Mouse (Mus musculus) mouse trophoblast stem cell (cell line): ENCODE data around the gene Gtsf1.
"Not testable (repeated sequence)": the region's sequence is repeated elsewhere in the genome, so short reads cannot be mapped to it uniquely, and the experiment has no call there.

Experiments used
- in situ Hi-C, 2 experiments: fragments of 300-500 bp; cut with MseI, MboI; formaldehyde crosslinking; loops; 2 replicates in 1 of 2; 3 replicates in 1 of 2; pipeline ENCODE4 v1.15.1; 2025

Gtsf1 gene

DNA sequence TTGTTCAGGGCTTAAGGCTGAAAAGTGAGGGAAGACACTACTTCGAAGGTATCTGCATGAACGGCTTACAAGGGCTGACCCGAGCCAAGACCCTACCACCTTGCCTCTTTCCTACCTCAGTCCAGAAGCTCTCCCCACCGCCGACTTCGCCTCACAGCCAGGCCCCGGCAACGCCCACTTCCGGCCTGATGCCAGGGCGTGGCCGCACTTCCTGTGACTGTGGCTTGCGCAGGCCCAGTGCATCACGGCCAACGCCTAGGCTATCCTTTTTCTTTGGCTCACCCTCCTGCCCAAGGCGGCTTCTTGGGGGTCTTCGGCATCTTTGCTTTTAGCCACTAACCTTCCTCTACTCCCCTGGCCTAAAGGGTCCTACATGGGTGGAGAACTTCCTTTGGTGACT lies at the start of gene Gtsf1:
TSS of gene Gtsf1 (minus strand) at position 230 of the 400 bp plus-strand sequence.
- in situ Hi-C loops = no loop called here

DNA sequence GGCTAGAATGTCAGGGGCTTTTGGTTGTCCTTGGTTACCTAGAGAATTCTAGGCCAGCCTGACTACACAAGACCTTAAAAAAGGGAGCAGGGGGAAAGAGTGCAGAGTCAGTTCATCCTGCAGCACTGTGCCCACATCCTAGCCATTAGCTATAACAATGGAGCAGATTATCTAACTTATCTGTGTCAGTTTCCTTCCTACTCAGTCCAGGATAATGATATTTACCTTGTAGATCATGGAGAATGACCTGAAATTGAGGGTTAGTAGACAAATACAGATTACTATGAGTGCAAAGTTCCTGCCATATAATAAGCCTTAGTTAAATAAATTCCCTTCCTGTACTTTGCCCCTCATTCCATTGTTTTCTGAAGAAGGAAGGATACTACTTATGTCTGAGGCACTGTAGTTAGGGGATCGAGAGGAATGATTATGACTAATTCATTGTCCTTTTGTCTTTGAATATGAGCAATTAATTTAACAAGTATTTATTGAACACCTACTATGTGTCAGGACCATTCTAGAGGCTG lies 48.9 kb upstream of the Gtsf1 start:
- in situ Hi-C loops = no loop called here

DNA sequence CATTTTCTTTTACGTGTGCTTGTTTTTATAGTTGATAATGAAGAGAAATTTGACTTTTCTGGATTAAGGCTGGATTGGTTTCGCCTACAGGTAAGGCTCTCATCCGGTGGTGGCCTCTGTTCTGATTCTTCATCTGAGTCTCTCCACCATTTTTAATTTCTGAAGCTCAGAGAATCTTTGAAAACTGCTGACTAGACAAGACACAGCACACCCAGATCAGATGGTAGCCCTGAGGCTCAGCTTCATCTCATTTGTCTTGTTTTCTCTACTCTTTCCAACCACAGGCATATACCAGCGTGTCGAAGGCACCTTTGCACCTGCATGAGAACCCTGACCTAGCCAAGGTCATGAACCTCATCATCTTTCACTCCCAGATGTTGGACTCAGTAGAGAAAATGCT lies 43.5 kb upstream of the Gtsf1 start:
- in situ Hi-C loops = no loop called here

DNA sequence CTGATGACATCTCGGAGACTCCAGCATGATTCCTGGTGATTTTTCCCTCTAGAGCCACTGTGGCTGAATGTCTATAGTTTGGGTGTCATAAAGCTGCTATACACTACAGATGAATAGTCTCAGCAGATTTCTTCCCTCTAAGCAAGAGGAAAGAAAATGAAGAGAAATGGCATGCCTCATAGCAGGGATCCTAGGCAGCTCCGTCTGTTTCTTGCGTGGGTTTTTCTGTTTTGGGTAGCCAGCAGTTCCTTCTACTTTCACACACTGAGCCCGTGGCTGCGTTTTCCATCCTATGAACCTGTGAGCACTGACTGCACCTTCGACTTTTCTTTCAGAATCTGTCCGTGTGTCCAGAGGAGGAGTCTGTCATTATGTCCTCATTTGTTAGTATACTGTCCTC lies 42.9 kb upstream of the Gtsf1 start:
- in situ Hi-C loops = no loop called here

DNA sequence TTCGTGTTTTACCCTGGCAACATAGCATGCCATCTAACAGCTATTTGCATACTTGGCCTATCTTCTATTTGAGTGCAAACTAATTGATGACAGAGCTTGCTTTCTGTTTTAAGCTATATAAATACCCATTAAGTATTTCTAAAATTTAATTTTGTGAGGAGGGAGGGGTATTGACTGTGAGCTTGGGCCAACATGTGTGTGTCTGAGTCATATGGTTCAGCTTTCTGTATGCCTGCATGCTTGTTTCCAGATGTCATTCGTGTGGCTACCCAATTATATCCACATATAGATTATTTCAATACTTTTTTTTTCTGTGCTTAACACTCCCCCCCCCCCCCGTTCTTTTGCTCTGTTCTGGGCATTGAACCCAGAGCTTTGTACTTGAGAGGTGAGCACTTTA lies 42.0 kb upstream of the Gtsf1 start:
- in situ Hi-C loops = no loop called here

DNA sequence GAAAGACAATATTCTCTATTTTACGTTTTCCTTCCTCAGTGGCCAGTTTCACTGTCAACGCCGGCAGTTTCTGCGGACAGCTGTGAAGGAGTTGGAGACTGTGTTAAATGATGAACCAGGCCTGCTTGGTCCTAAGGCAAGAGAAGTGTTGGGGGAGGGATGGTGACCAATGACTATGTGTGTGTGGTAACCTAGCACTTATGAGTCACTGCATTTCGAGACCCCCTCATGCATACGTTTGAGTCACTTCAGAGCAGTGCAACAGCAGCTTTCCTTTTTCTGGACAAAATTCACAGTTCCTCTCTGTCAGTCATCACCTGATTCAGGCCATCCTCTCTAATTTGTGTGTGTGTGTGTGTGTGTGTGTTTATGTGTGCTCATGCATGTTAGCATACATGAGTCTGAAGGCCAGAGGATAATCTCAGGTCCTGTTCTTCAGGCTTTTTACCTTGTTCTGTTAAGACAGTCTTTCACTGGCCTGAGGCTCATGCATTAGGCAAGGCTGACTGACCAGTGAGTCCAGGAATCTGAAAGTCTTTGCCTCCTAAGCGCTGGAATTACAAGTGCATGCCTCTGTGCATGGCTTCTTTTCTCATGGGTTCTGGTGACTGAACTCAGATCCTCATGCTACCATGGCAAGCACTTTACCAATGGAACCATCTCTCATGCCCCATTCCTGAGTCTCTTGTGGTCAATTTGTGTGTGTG lies 41.4 kb upstream of the Gtsf1 start:
- in situ Hi-C loops = no loop called here

DNA sequence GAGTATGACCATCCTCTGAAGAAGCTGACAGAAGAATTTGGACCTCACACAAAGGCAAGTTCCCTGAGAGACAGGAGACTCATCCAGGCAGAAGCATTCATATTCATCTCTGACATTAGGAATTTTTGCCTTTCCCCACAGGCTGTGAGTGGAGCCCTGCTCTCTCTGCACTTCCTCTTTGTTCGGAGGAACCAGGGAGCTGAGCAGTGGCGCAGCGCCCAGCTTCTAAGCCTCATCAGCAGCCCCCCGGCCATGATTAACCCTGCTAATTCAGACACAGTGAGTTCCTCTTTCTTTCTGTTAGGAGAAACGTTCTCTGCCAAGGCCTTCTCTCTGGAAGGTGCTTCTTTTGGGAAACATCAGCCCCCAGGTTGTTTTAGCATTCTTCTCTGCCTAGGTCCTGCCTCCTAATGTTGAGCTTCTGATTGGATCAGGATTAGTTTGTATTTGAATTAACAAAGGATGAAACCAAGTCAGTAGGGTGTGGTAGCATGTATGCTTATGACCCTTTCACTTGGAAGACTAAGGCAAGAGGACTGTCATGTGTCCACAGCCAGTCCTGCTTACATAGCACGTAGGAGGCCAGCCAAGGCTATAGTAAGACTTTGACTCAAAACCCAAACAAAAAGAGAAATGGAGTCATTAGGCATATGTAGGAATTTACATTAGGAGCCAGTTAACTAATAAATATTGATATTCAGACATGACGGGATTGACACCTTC lies 32.4 kb upstream of the Gtsf1 start:
- in situ Hi-C loops = no loop called here

DNA sequence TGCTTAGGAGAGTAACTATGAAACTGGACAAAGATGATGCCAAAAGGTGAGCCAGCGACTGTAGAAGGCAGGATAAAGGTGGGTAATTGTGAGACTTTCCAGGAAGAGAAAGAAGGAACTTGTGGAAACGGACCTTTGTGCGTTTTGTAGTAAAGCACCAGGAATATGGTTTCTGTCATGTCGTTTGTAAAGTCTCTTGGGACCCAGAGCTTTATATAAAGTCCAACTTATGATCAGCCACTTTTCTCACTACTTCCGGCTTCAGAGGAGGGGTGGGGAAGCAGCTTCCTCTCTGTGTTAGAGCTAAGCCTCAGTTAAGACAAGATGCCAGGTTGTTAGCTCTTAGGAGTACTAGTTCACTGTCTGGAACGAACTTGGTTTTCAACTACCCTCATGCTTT lies 24.2 kb upstream of the Gtsf1 start:
- in situ Hi-C loops = no loop called here

DNA sequence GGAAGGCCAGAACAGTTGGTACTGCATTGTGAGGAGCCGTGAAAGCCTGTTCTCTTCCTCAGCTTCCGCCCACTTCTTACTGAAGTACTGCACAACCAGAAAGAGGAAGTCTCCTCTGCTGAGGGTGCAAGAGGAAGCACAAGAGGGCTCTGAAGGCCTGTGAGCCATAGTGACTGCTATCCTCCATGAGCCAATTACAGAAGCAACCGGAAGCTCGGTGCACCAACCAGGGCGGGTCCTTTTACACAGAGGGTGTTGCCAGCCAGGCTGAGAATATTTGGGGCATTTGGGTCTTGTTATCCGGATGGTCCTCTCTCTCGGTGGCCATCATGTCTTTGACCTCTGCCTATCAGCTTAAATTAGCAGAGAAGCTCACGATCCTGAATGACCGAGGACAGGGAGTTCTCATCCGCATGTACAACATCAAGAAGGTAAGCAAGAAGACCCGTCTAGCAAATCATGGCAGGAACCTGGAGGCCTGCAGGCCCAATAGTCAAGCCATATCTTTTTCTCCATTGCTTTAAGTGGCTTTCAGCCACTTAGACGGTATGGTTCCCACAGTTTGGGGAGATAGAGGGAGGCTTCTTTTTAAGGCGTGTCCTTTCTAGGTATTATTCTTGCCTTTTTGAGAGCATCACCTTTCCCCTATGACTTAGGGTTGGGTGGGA lies 23.4 kb upstream of the Gtsf1 start, which contains the start of gene Nckap1l:
TSS of gene Nckap1l (plus strand) at position 244 of the 668 bp plus-strand sequence.
- in situ Hi-C loops = no loop called here

DNA sequence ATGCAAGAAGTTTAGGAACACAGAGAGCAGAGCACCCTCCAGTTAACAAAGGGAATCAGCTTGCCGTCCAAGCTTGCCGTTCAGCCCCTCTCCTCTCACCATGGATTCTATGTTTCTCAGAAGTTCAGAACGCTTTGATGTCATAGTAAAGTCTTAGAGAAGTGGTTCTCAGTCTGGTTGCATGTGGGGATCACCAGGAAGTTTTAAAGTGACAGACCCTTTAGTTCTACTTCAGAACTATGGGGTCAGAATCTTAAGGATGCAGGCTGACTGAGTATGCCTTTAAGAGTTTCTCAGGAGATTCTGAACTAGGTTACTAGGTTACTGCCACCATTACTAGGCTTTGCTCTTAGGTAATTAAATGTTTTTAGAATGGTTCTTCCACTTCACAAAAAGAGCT lies 18.1 kb upstream of the Gtsf1 start, which contains the start of gene Gtsf2:
TSS of gene Gtsf2 (minus strand) at position 101 of the 400 bp plus-strand sequence.
- in situ Hi-C loops = no loop called here

DNA sequence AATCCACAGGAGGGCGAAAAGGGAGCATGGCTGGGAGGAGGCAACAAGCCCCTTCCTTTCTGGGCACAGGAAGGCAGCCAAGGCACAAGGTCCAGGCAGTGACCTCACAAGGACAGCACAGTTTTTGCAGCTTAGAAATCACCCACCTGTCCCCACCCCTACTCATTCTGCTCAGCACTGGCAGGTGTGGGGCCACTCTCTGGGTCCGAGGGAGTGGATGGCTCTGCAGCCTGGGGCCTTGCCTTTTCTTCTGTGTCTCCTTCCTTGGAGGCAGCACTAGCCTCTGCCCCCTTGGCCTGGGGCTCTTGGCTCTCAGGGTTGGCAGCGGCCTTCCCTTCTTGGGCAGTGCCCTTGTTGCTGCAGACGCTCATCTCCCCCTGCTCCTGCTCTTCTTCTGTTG lies 15.7 kb upstream of the Gtsf1 start:
- in situ Hi-C loops = not testable (repeated sequence)

DNA sequence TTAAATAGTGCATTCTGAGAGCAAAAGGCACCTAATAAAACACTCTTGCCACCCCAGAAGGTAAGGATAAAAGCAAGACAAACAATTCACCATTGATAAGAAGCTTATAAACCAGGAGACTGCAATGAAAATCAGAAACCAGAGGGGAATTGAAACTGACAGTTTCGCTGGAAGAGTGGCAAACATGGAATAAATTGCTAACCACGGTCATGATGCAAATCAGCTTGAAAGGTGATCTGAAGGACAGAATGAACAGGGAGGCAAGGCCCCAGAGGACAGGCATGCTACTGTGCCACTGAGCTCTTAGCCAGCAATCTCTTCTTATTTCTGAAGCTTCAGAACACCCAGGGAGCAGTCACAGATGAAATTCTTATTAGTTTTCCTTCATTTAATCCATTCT lies 3.3 kb downstream of the Gtsf1 start:
- in situ Hi-C loops = no loop called here

DNA sequence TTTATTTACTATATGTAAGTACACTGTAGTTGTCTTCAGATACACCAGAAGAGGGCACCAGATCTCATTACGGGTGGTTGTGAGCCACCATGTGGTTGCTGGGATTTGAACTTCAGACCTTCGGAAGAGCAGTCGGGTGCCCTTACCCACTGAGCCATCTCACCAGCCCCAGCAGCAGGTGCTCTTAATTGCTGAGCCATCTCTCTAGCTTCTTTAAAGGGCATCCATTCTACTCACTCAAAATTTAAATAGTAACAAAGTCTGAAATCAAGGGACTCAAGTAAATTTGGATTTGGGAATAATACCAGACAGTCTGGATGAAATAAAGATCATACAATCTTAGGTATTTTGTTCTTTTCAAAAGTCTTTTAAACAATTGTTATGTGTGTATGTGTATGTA lies 24.7 kb downstream of the Gtsf1 start:
- in situ Hi-C loops = not testable (repeated sequence)

DNA sequence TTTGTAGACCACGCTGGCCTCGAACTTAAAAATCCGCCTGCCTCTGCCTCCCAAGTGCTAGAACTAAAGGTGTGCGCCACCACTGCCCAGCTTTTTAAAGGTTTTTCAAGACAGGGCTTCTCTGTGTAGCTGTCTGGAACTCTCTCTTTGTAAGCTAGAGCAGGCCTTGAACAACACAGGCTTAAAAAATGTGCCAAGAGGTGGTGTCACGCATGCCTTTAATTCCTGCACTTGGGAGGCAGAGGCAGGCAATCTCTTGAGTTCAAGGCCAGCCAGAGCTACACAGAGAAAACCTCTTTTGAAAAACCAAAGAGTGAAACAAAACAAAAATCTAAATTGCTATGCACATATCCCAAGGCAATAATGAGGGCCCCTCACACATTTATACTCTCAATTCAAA lies 28.9 kb downstream of the Gtsf1 start:
- in situ Hi-C loops = no loop called here

DNA sequence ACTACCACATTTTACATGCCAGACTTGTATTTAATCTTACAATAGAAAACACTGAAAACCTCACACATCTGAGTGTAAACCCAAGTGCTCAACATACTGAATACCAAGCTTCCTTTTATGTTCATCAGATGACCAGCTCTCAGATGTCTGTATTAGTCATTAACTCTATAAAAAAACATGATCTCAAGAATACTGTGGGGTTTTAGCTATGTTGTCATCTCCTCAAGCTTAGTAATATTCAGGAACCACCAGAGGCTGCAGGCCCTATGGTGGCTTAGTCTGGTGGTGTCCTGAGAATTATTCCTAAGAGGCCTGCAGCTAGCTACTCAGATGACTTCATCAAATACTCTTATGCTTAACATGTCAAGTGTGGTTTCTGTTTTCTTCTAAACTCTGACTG lies 36.7 kb downstream of the Gtsf1 start:
- in situ Hi-C loops = no loop called here

DNA sequence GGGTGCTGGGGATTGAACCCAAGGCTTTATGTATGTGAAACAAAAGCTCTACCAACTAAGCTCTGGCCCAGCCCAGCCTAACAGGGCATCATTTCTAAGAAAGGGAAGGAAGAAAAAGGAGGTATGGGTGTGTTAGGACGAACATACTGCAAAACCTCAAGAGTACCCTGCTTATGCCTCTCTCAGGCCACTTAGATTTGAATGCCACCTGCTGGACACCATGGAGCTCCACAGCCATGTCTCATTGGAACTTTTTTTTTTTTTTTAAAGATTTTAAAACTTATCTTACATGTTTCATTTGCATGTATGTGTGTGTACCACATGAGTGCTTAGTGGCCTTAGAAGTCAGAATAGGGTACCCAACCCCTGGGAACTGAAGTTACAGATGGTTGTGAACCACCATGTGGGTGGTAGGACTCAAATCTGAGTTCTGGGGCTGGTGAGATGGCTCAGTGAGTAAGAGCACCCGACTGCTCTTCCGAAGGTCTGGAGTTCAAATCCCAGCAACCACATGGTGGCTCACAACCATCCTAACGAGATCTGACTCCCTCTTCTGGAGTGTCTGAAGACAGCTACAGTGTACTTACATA lies 41.6 kb downstream of the Gtsf1 start:
- in situ Hi-C loops = loop anchor here in 1 of 2 experiments (5.0 kb wide), 1 partner anchor 41 kb away; no protein-coding TSS in a partner anchor

DNA sequence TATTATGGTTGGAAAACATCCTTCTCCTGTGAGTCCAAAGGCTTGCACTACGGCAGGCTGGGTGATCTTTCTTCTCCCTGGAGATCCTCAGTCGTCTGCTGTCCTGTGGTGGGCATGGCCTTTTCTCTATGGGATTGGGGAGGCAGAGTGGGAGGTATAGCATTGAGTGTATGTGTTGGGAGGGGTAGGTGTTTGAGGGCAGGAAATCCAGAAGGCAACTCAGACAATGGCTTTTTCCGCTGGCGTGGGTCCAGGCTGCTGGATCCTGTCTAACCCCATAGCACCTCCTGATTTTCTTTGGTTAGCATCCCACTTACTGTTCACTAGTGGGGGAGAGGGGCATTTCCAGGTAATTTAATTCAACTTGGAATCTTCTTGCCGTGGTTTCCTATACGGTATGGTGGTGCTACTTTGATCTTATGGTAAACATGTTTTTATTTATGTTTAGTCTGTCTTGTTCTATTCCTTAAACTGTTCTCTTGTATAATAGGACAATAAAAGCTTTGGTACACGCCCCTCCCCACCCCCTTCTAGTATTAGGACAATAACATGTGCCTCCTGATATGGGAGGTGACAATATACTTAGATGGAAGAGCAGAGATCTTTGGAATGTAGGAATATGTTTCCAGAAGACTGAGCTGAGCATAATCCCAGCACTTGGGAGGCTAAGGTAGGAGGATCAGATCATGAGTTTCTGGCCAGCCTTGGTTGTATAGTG lies 46.3 kb downstream of the Gtsf1 start:
- in situ Hi-C loops = no loop called here

DNA sequence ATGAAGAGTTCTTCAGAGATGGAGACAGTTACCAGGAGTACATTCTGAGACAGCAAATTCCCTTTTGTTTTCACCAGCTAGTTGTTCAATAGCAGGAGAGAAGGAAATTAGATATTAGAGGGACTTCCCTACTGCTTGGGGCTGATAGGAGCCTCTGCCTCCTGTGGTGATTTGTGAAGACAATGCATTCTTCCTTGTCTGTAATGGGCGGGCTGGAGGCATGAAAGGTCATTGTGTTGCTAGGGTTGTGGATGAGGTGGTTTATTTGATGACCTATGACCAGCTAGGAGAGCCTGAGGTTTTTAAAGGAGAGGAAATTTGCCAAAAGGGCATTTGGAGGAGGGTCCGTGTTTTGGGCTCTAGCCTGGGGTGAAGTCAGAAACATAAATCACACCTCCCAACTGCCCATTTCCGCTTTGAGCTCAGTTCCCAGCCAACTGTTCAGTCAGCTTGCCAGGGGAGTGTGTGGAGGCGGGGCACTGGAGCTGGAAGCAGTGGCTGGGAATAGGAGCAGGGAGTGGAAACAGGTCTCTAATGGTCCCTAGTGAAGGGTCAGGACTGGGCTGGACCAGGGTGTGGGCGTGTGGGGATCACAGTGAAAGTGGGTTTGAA lies 47.4 kb downstream of the Gtsf1 start:
- in situ Hi-C loops = no loop called here

DNA sequence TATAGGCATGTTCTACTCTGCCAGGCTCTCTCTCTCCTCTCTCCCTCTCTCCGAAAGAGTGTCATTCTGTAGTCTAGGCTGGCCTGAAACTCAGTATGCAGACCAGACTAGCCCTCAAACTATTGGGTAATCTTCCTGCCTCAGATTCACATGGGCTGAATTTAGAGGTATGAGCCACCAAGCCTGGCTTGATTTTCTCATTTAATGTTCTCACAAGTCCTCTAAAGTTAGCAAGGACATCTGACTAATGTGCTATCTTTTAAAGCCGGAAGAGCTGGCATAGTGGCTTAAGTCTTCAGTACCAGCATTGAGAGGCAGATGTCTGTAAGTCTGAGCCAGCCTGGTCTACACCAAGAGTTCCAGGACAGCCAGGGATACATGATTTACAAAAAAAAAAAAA lies 48.2 kb downstream of the Gtsf1 start:
- in situ Hi-C loops = no loop called here

DNA sequence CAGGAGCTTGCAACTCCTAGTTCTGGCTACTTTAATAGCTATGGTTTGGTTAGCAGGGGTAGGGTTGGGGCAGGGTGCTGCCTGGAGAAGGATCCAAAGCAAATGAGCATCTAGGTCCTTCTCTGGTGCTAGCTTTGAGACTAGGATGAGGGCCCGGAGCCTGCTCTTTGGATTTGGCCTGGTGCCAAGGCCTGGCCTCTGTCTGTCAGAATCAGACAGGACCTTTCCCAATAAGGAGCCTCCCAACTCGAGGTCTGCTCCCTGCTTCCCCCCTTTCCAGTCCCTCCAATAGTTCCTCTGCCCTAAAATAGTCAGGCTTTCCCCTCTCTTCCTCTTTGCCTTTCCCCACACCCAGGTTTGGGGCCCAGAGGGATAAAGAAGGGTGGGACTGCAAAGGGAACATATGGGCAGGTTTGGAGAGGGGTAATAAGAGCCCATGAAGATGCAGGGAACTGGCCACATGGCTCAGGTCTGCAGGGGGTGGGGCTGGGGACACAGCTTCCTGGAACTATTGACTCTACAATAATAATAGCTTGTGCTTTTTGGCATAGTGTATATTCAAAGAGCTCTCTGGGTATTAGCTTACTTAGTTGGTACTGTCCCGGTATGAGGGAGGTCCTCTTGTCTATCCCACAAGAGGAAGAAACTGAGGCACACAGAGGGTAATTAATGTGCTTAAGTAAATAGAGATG lies 51.5 kb downstream of the Gtsf1 start:
- in situ Hi-C loops = no loop called here
